Comparison of ENCODE assay signal across 8 mouse cellular contexts in genomic region chr9:28197631-28198030, GRCm38 (mm10).
DNase-seq lines count a peak whose midpoint lies in the region; ATAC-seq and TF ChIP-seq lines count a peak whose summit lies in the region.

No protein-coding gene starts in this region.

- DNase-seq in heart, adult 11 months: peak; percentile 84
- DNase-seq in adrenal gland, postnatal 14 days: peak; percentile 43
- DNase-seq in forebrain, embryonic 10.5 days (ENCODE audit: extremely low spot score, low spot score): peak; percentile 22
- DNase-seq in kidney, adult 8-10 months: peak; percentile 12 to 36
- DNase-seq in limb, embryonic 11.5 days (ENCODE audit: low spot score): peak; percentile 53

- no peaks in the 10 kb centered on the region for H3K4me1 ChIP-seq in heart, embryonic 12.5 days (replicated peaks)
- H3K4me1 ChIP-seq in forebrain, embryonic 10.5 days: 0 out of 2 replicates have a peak, but pooled peaks cover 5% of the 10 kb centered on the region
- no peaks in the 10 kb centered on the region for H3K4me1 ChIP-seq in limb, embryonic 11.5 days (ENCODE audit: control insufficient read depth, insufficient read depth, low read length)
- H3K4me1 ChIP-seq in olfactory bulb, adult 2 months (ENCODE audit: control insufficient read depth, insufficient read depth, low read length): no peaks in the 10 kb centered on the region

- 39% methylated on average over 3 of the region's 3 CpGs for WGBS in heart, embryonic 12.5 days
- 55% methylated on average over 3 of the region's 3 CpGs for WGBS in forebrain, embryonic 10.5 days
- WGBS in limb, embryonic 11.5 days: 42% methylated on average over 3 of the region's 3 CpGs
- 52% methylated on average over 3 of the region's 3 CpGs for WGBS in olfactory bulb, adult 2 months

- no peaks in the 10 kb centered on the region for H3K9me3 ChIP-seq in heart, embryonic 12.5 days (replicated peaks)
- H3K9me3 ChIP-seq in forebrain, embryonic 10.5 days: no peaks in the 10 kb centered on the region
- no peaks in the 10 kb centered on the region for H3K9me3 ChIP-seq in limb, embryonic 11.5 days (ENCODE audit: control insufficient read depth, low read length)

- TF ChIP-seq POLR2A in olfactory bulb, adult 2 months (IDR thresholded peaks at IDR 0.05; ENCODE audit: insufficient read depth, low read depth, low read length): no peak

- H3K36me3 ChIP-seq in heart, embryonic 12.5 days: no peaks in the 10 kb centered on the region
- H3K36me3 ChIP-seq in forebrain, embryonic 10.5 days (replicated peaks): no peaks in the 10 kb centered on the region
- H3K36me3 ChIP-seq in limb, embryonic 11.5 days (ENCODE audit: control insufficient read depth, insufficient read depth, low read length): no peaks in the 10 kb centered on the region

- ATAC-seq in heart, embryonic 12.5 days (ENCODE audit: insufficient number of reproducible peaks, low FRiP score): no peak
- no peak for ATAC-seq in limb, embryonic 11.5 days (ENCODE audit: insufficient number of reproducible peaks, low FRiP score, low TSS enrichment, low read depth)
- ATAC-seq in inflammation-experienced regulatory T-cells, adult 6 months: no peak

- no peaks in the 10 kb centered on the region for H3K27me3 ChIP-seq in heart, embryonic 12.5 days (replicated peaks)
- no peaks in the 10 kb centered on the region for H3K27me3 ChIP-seq in forebrain, embryonic 10.5 days (ENCODE audit: poor library complexity, severe bottlenecking)
- H3K27me3 ChIP-seq in limb, embryonic 11.5 days (ENCODE audit: control insufficient read depth, insufficient read depth, low read length): no peaks in the 10 kb centered on the region

- H3K9ac ChIP-seq in heart, embryonic 12.5 days: no peak overlapping the region
- H3K9ac ChIP-seq in limb, embryonic 11.5 days (ENCODE audit: low read length): no peak overlapping the region

- TF ChIP-seq CTCF in olfactory bulb, adult 2 months (IDR thresholded peaks at IDR 0.05; ENCODE audit: insufficient read depth, low read depth, low read length): peak; percentile 60

- H3K4me2 ChIP-seq in heart, embryonic 12.5 days: no peak overlapping the region
- H3K4me2 ChIP-seq in limb, embryonic 11.5 days (ENCODE audit: low read depth, severe bottlenecking): no peak overlapping the region

- no peak overlapping the region for H3K27ac ChIP-seq in heart, embryonic 12.5 days (ENCODE audit: poor library complexity, severe bottlenecking)
- H3K27ac ChIP-seq in forebrain, embryonic 10.5 days: no peak overlapping the region
- no peak overlapping the region for H3K27ac ChIP-seq in limb, embryonic 11.5 days (replicated peaks; ENCODE audit: low read depth, low read length)
- H3K27ac ChIP-seq in olfactory bulb, adult 2 months (ENCODE audit: insufficient read depth, low read depth, low read length): no peak overlapping the region

- H3K4me3 ChIP-seq in heart, embryonic 12.5 days: no peak overlapping the region
- no peak overlapping the region for H3K4me3 ChIP-seq in forebrain, embryonic 10.5 days
- no peak overlapping the region for H3K4me3 ChIP-seq in limb, embryonic 11.5 days (ENCODE audit: low read depth, low read length)
- no peak overlapping the region for H3K4me3 ChIP-seq in olfactory bulb, adult 2 months (ENCODE audit: insufficient read depth, low read depth, low read length)

Comparison
In these comparisons a context has a peak if more than half of its experiments do, and no peak if none do; other contexts are left out.
1. DNase-seq: peak in every context shown above with its lines; median percentile 84 in heart, adult 11 months; 53 in limb, embryonic 11.5 days; 43 in adrenal gland, postnatal 14 days; 24 in kidney, adult 8-10 months; 22 in forebrain, embryonic 10.5 days.